10 mouse cellular contexts compared by ENCODE assay signal in the genomic region with DNA sequence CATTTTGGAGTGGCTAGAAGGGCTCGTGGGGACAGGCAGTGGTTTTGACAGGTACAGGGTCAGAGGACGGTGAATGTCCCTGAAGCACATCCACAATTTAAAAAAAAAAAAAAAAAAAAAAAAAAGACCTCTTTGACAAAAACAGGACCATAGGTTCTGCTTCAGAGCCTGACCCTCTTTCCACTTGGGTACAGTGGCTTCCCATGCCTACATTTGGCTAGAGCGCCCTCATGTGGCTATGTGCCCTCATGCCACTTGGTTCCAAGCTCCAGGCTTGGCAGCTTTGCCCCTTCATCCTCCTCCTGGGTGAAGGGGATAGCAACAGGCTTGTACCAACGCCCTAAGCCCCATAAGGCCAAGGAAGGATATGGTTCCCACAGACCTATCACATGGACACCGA. TPM values are rescaled to one million over a fixed set of nuclear protein-coding genes. Genes with fewer than 3 reads are reported as not detected.
DNase-seq lines count a peak whose midpoint lies in the region; ATAC-seq and TF ChIP-seq lines count a peak whose summit lies in the region.
"Had no signal": no experiment of that assay in that cellular context is flagged by ENCODE, and none has a peak within 500 bp of the region (broad histone marks: within the 10 kb centered on the region; RNA-seq: fewer than 3 reads in every experiment).

No protein-coding gene starts in this region.

- no peaks in the 10 kb centered on the region for H3K27me3 ChIP-seq in ES-Bruce4 (ENCODE audit: control insufficient read depth, insufficient read depth, low read length, poor library complexity, severe bottlenecking)
- H3K27me3 ChIP-seq in midbrain, embryonic 13.5 days: no peaks in the 10 kb centered on the region
- no peaks in the 10 kb centered on the region for H3K27me3 ChIP-seq in stomach, postnatal 0 days (ENCODE audit: control insufficient read depth, insufficient read depth, low read length)

- 52% methylated on average over 5 of the region's 5 CpGs for WGBS in midbrain, embryonic 13.5 days
- WGBS in stomach, postnatal 0 days: 45% methylated on average over 5 of the region's 5 CpGs

- intact Hi-C loops in heart, postnatal 25 days (cut with DNase I): loop anchor here (2.0 to 10.0 kb wide), 3 partner anchors 142 to 470 kb away; a partner anchor contains a TSS
- intact Hi-C loops in gastrocnemius, adult 2 months (cut with DNase I): loop anchor here (2.0 kb wide), 1 partner anchor 184 kb away; no protein-coding TSS in a partner anchor

- no peak overlapping the region for H3K4me2 ChIP-seq in midbrain, embryonic 13.5 days (replicated peaks)
- no peak overlapping the region for H3K4me2 ChIP-seq in stomach, postnatal 0 days (replicated peaks; ENCODE audit: low read depth)

- ATAC-seq in midbrain, embryonic 13.5 days: 0 out of 2 replicates have a peak, but pooled peaks have one; percentile 43
- no peak for ATAC-seq in stomach, postnatal 0 days (ENCODE audit: low FRiP score, low TSS enrichment)

- no peaks in the 10 kb centered on the region for H3K36me3 ChIP-seq in ES-Bruce4 (ENCODE audit: control insufficient read depth, insufficient read depth, low read length, poor library complexity, severe bottlenecking)
- no peaks in the 10 kb centered on the region for H3K36me3 ChIP-seq in midbrain, embryonic 13.5 days
- H3K36me3 ChIP-seq in stomach, postnatal 0 days (ENCODE audit: control insufficient read depth, insufficient read depth, low read length): no peaks in the 10 kb centered on the region

- no peak overlapping the region for H3K27ac ChIP-seq in ES-Bruce4 (ENCODE audit: insufficient read depth, low read length)
- no peak overlapping the region for H3K27ac ChIP-seq in gastrocnemius, adult 2 months
- H3K27ac ChIP-seq in midbrain, embryonic 13.5 days: no peak overlapping the region
- no peak overlapping the region for H3K27ac ChIP-seq in stomach, postnatal 0 days (replicated peaks)

- H3K9me3 ChIP-seq in ES-Bruce4 (replicated peaks; ENCODE audit: control insufficient read depth, insufficient read depth, low read length, poor library complexity, severe bottlenecking): no peaks in the 10 kb centered on the region
- 0 out of 2 replicates have a peak, but pooled peaks cover 5% of the 10 kb centered on the region for H3K9me3 ChIP-seq in midbrain, embryonic 13.5 days
- no peaks in the 10 kb centered on the region for H3K9me3 ChIP-seq in stomach, postnatal 0 days (ENCODE audit: control insufficient read depth, low read length)

- H3K4me3 ChIP-seq in ES-Bruce4 (ENCODE audit: low read depth, low read length): no peak overlapping the region
- H3K4me3 ChIP-seq in gastrocnemius, adult 2 months: no peak overlapping the region
- no peak overlapping the region for H3K4me3 ChIP-seq in midbrain, embryonic 13.5 days (replicated peaks)
- H3K4me3 ChIP-seq in stomach, postnatal 0 days (ENCODE audit: low read depth, low read length): no peak overlapping the region

- no peak for TF ChIP-seq POLR2A in ES-Bruce4 (IDR thresholded peaks at IDR 0.05; ENCODE audit: insufficient read depth, low read length)

- peak; percentile 76 for TF ChIP-seq CTCF in ES-Bruce4 (IDR thresholded peaks at IDR 0.05; ENCODE audit: low read depth, low read length)
- peak; percentile 81 for TF ChIP-seq CTCF in gastrocnemius, adult 2 months (IDR thresholded peaks at IDR 0.05)
- peak; percentile 87 for TF ChIP-seq CTCF in stomach, postnatal 0 days (IDR thresholded peaks at IDR 0.05; ENCODE audit: low read depth)

- no peaks in the 10 kb centered on the region for H3K4me1 ChIP-seq in ES-Bruce4 (ENCODE audit: control insufficient read depth, insufficient read depth, low read length)
- H3K4me1 ChIP-seq in midbrain, embryonic 13.5 days (replicated peaks): no peaks in the 10 kb centered on the region
- no peaks in the 10 kb centered on the region for H3K4me1 ChIP-seq in stomach, postnatal 0 days (replicated peaks; ENCODE audit: control insufficient read depth, insufficient read depth)

- DNase-seq in heart, adult 11 months: peak; percentile 91
- no peak for DNase-seq in heart, postnatal 25 days (ENCODE audit: low spot score)
- peak; percentile 78 to 85 for DNase-seq in cerebellum, adult 18-20 months
- DNase-seq in gastrocnemius, adult 2 months: peak; percentile 79
- peak; percentile 45 for DNase-seq in layer of hippocampus, adult 9-11 months
- peak; percentile 65 for DNase-seq in stomach, postnatal 0 days (ENCODE audit: low spot score)

- TF ChIP-seq EP300 in ES-Bruce4 (IDR thresholded peaks at IDR 0.05; ENCODE audit: insufficient read depth, low read depth, low read length): no peak
- TF ChIP-seq EP300 in stomach, postnatal 0 days (optimal IDR thresholded peaks at IDR 0.05): no peak

- H3K9ac ChIP-seq in ES-Bruce4 (ENCODE audit: low read depth, poor library complexity, severe bottlenecking): no peak overlapping the region
- H3K9ac ChIP-seq in midbrain, embryonic 13.5 days (replicated peaks): no peak overlapping the region
- H3K9ac ChIP-seq in stomach, postnatal 0 days (ENCODE audit: low read length): no peak overlapping the region

RNA-seq across cellular contexts. Expression of a gene that starts 39.8 kb away (rescaled TPM):
- not detected for total RNA-seq in heart, postnatal 25 days (2021)
- polyA plus RNA-seq in ES-Bruce4 (2011; ENCODE audit: insufficient read depth, insufficient read length, low read depth, missing spikeins): not detected in 2 replicates
- total RNA-seq in gastrocnemius, adult 2 months (2021): not detected
- not detected in 2 replicates for polyA plus RNA-seq in midbrain, embryonic 13.5 days (2015; fragmentation: Nextera tagmentation; extraction: Ambion mirVana)
- not detected in 2 replicates for polyA plus RNA-seq in stomach, postnatal 0 days (2015; fragmentation: Nextera tagmentation; extraction: Ambion mirVana)
- total RNA-seq: MEL had no signal
- polyA plus RNA-seq: heart, embryonic 16.5 days had no signal

RNA-seq across cellular contexts. Expression of a gene that starts 56.4 kb away (rescaled TPM):
- not detected for total RNA-seq in heart, postnatal 25 days (2021)
- 0.42 TPM in 1 of 2 replicates, not detected in the other for polyA plus RNA-seq in ES-Bruce4 (2011; ENCODE audit: insufficient read depth, insufficient read length, low read depth, missing spikeins)
- not detected for total RNA-seq in gastrocnemius, adult 2 months (2021)
- not detected in 2 replicates for polyA plus RNA-seq in midbrain, embryonic 13.5 days (2015; fragmentation: Nextera tagmentation; extraction: Ambion mirVana)
- 1.9 and 2.2 TPM in 2 replicates for polyA plus RNA-seq in stomach, postnatal 0 days (2015; fragmentation: Nextera tagmentation; extraction: Ambion mirVana)
- total RNA-seq: MEL had no signal
